Mouse (Mus musculus): ENCODE data around the gene Tmem50b. TPM values are rescaled to one million over a fixed set of nuclear protein-coding genes. Genes with fewer than 3 reads are reported as not detected.
"Not testable (repeated sequence)": the region's sequence is repeated elsewhere in the genome, so short reads cannot be mapped to it uniquely, and the experiment has no call there.

Tmem50b gene
- polyA plus RNA-seq (2015; fragmentation: Nextera tagmentation; extraction: Ambion mirVana): 7.1 and 7.4 TPM in 2 replicates

- under 1% methylated on average over 34 of the region's 34 CpGs for WGBS (ENCODE audit: insufficient replicate concordance)
- Histone ChIP-seq H3K4me2 (ENCODE audit: low read depth, low read length) (peak within 1 kb of the TSS; percentile 97), H3K36me3 (ENCODE audit: control insufficient read depth, insufficient read depth) (no peaks in the 10 kb centered on the region), H3K4me1 (ENCODE audit: control insufficient read depth, low read depth, low read length) (peaks cover 18% of the 10 kb centered on the region), H3K27me3 (ENCODE audit: control insufficient read depth, insufficient read depth, low read depth, low read length) (peaks cover 14% of the 10 kb centered on the region), H3K9ac (ENCODE audit: low read depth, low read length) (peak within 1 kb of the TSS; percentile 74), H3K27ac (ENCODE audit: low read length) (0 out of 2 replicates have a peak within 1 kb of the TSS, but pooled peaks have one; percentile 35), H3K4me3 (ENCODE audit: low read depth, low read length) (peak within 1 kb of the TSS; percentile 74), H3K9me3 (replicated peaks; ENCODE audit: control insufficient read depth, low read length) (no peaks in the 10 kb centered on the region)
- peak; percentile 98 for ATAC-seq (ENCODE audit: low read depth)
Measured at GRCm38 (mm10) chr16:91597672-91598010, at the start of gene Tmem50b. TSS of gene Tmem50b (minus strand) at chr16:91597800.

GRCm38 (mm10) chr16:91646681-91647419, 49.2 kb upstream of the Tmem50b start, which contains the start of gene Gart:
TSS of gene Gart (minus strand) at chr16:91646952.
- Histone ChIP-seq H3K4me2 (ENCODE audit: low read depth, low read length) (peak within 1 kb of the TSS; percentile 99), H3K27me3 (ENCODE audit: control insufficient read depth, insufficient read depth, low read depth, low read length) (no peaks in the 10 kb centered on the region), H3K4me1 (ENCODE audit: control insufficient read depth, low read depth, low read length) (peaks cover 11% of the 10 kb centered on the region), H3K36me3 (ENCODE audit: control insufficient read depth, insufficient read depth) (peaks cover 9% of the 10 kb centered on the region), H3K4me3 (ENCODE audit: low read depth, low read length) (peak within 1 kb of the TSS; percentile 90), H3K27ac (ENCODE audit: low read length) (peak within 1 kb of the TSS; percentile 99), H3K9me3 (replicated peaks; ENCODE audit: control insufficient read depth, low read length) (no peaks in the 10 kb centered on the region), H3K9ac (ENCODE audit: low read depth, low read length) (peak within 1 kb of the TSS; percentile 91)
- under 1% methylated on average over 59 of the region's 59 CpGs for WGBS (ENCODE audit: insufficient replicate concordance)
- ATAC-seq (ENCODE audit: low read depth): peak; percentile 85

DNA sequence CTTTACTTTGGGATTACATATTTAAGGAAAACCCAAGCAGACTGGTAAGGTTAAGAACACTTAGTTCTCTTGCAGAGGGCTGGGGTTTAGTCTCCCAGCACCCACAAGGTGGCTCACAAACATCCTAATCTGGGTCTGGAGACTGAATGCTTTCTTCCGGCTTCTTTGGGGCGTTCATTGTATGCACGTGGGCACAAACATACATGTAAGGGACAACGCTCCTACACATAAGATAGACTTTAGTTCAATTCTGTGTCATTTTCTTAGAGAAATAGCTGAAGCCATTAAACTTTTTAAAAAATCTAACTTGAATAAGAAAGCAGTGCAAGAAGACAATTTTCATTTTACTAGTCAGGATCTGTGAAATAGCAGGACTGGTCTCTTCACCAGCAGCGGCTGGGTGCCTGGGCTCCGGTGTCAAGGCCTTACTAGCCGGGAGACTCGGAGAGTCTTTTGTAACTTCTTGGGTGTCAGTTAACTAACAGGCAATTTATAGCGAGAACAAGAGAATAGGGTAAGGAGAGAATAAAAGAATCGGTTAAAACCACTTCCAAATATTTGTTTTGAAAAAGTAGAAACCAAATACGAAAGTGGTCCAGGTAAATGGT, 48.5 kb upstream of the Tmem50b start:
- peaks cover 13% of the 10 kb centered on the region for H3K36me3 ChIP-seq (ENCODE audit: control insufficient read depth, insufficient read depth)
- H3K4me3 ChIP-seq (ENCODE audit: low read depth, low read length): peak overlapping the region; percentile 90
- H3K9ac ChIP-seq (ENCODE audit: low read depth, low read length): peak overlapping the region; percentile 90
- peak overlapping the region; percentile 99 for H3K4me2 ChIP-seq (ENCODE audit: low read depth, low read length)
- H3K9me3 ChIP-seq (replicated peaks; ENCODE audit: control insufficient read depth, low read length): no peaks in the 10 kb centered on the region
- peak overlapping the region; percentile 57 for H3K27ac ChIP-seq (ENCODE audit: low read length)
- H3K27me3 ChIP-seq (ENCODE audit: control insufficient read depth, insufficient read depth, low read depth, low read length): no peaks in the 10 kb centered on the region
- WGBS (ENCODE audit: insufficient replicate concordance): under 1% methylated on average over 11 of the region's 11 CpGs
- H3K4me1 ChIP-seq (ENCODE audit: control insufficient read depth, low read depth, low read length): peaks cover 11% of the 10 kb centered on the region
- ATAC-seq (ENCODE audit: low read depth): no peak

DNA sequence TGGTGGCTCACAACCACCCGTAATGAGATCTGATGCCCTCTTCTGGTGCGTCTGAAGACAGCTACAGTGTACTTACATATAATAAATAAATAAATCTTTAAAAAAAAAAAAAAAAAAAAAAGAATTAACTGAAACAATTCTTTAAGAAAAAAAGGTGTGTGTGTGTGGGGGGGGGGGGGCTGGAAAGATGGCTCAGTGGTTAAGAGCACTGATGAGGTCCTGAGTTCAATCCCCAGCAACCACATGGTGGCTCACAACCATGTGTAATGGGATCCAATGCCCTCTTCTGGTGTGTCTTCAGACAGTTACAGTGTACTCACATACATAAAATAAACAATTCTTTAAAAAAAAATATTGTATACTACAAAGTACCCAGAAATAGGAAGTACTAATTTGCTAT, 47.8 kb upstream of the Tmem50b start:
- no CpG with 5 or more reads among the region's 2 CpGs for WGBS (ENCODE audit: insufficient replicate concordance)
- not testable (repeated sequence) for H3K4me3 ChIP-seq (ENCODE audit: low read depth, low read length)

DNA sequence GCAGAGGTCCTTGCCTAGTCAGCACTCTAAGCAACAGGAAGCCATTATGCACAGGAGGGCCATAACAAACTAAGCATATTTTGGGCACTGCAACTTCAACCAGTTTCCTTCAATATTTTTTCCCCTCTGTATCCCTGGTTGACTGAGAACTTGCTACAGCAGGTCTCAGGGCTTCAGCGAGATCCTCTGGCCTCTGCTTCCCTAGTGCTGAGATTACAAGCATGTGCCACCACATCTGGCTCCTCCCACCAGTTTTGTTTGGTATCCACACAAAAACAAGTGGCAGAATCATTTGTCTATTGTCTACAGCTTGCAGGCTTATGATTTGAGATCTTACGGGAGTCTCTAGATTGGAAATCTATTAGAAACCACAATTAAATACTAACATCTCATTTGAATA, 47.3 kb upstream of the Tmem50b start:
- WGBS (ENCODE audit: insufficient replicate concordance): 48% methylated on average over 2 of the region's 2 CpGs
- Histone ChIP-seq H3K36me3 (ENCODE audit: control insufficient read depth, insufficient read depth) (peaks cover 18% of the 10 kb centered on the region), H3K4me1 (ENCODE audit: control insufficient read depth, low read depth, low read length) (peaks cover 9% of the 10 kb centered on the region), H3K4me3 (ENCODE audit: low read depth, low read length) (no peak overlapping the region), H3K9ac (ENCODE audit: low read depth, low read length) (no peak overlapping the region), H3K27ac (ENCODE audit: low read length) (no peak overlapping the region), H3K4me2 (ENCODE audit: low read depth, low read length) (no peak overlapping the region; the same call in 1 of the 2 replicates), H3K27me3 (ENCODE audit: control insufficient read depth, insufficient read depth, low read depth, low read length) (no peaks in the 10 kb centered on the region), H3K9me3 (replicated peaks; ENCODE audit: control insufficient read depth, low read length) (no peaks in the 10 kb centered on the region)
- ATAC-seq (ENCODE audit: low read depth): no peak

More for the DNA sequence above, 47.8 kb upstream of the Tmem50b start:
- not testable (repeated sequence) for H3K4me2 ChIP-seq (ENCODE audit: low read depth, low read length); H3K9me3 ChIP-seq (replicated peaks; ENCODE audit: control insufficient read depth, low read length); H3K9ac ChIP-seq (ENCODE audit: low read depth, low read length); ATAC-seq (ENCODE audit: low read depth); H3K27me3 ChIP-seq (ENCODE audit: control insufficient read depth, insufficient read depth, low read depth, low read length); H3K4me1 ChIP-seq (ENCODE audit: control insufficient read depth, low read depth, low read length); H3K27ac ChIP-seq (ENCODE audit: low read length)
- H3K36me3 ChIP-seq (ENCODE audit: control insufficient read depth, insufficient read depth): peaks cover 15% of the 10 kb centered on the region

- Histone ChIP-seq H3K27ac (ENCODE audit: low read length) (no peak overlapping the region), H3K4me2 (ENCODE audit: low read depth, low read length) (no peak overlapping the region), H3K36me3 (ENCODE audit: control insufficient read depth, insufficient read depth) (peaks cover 50% of the 10 kb centered on the region), H3K4me1 (ENCODE audit: control insufficient read depth, low read depth, low read length) (peaks cover 5% of the 10 kb centered on the region), H3K9ac (ENCODE audit: low read depth, low read length) (no peak overlapping the region), H3K9me3 (replicated peaks; ENCODE audit: control insufficient read depth, low read length) (no peaks in the 10 kb centered on the region), H3K4me3 (ENCODE audit: low read depth, low read length) (no peak overlapping the region), H3K27me3 (ENCODE audit: control insufficient read depth, insufficient read depth, low read depth, low read length) (no peaks in the 10 kb centered on the region)
- no peak for ATAC-seq (ENCODE audit: low read depth)
- WGBS (ENCODE audit: insufficient replicate concordance): 83% methylated on average over 8 of the region's 8 CpGs
Measured at GRCm38 (mm10) chr16:91640171-91640570, 42.6 kb upstream of the Tmem50b start.

- Histone ChIP-seq H3K9ac (ENCODE audit: low read depth, low read length) (no peak overlapping the region), H3K4me2 (ENCODE audit: low read depth, low read length) (no peak overlapping the region), H3K27ac (ENCODE audit: low read length) (no peak overlapping the region), H3K27me3 (ENCODE audit: control insufficient read depth, insufficient read depth, low read depth, low read length) (no peaks in the 10 kb centered on the region), H3K4me3 (ENCODE audit: low read depth, low read length) (no peak overlapping the region), H3K4me1 (ENCODE audit: control insufficient read depth, low read depth, low read length) (peaks cover 1% of the 10 kb centered on the region), H3K9me3 (replicated peaks; ENCODE audit: control insufficient read depth, low read length) (no peaks in the 10 kb centered on the region), H3K36me3 (ENCODE audit: control insufficient read depth, insufficient read depth) (peaks cover 50% of the 10 kb centered on the region)
- ATAC-seq (ENCODE audit: low read depth): no peak
- WGBS (ENCODE audit: insufficient replicate concordance): 87% methylated on average over 2 of the region's 2 CpGs
Measured at GRCm38 (mm10) chr16:91639636-91640035, 42.0 kb upstream of the Tmem50b start.

DNA sequence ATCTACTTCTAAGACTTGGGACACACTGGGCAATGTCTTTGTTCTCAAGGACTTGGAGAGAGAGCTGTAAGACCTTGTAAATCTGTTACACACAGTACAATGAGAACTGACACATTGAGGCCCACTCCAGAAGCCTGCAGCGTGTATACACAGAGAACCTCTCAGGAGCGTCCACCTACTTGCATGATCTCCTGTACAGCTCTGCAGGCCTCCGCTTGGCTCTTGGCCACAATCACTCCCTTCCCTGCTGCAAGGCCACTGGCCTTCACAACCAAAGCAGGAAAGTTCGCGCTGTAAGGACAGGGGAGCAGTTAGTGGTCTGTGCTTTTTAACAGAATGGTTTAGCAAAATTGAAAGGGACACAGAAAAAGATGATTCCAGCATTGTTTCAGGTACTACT, 41.6 kb upstream of the Tmem50b start:
- H3K9me3 ChIP-seq (replicated peaks; ENCODE audit: control insufficient read depth, low read length): no peaks in the 10 kb centered on the region
- H3K4me2 ChIP-seq (ENCODE audit: low read depth, low read length): no peak overlapping the region
- ATAC-seq (ENCODE audit: low read depth): no peak
- H3K4me1 ChIP-seq (ENCODE audit: control insufficient read depth, low read depth, low read length): no peaks in the 10 kb centered on the region; the same call in 1 of the 2 replicates
- peaks cover 50% of the 10 kb centered on the region for H3K36me3 ChIP-seq (ENCODE audit: control insufficient read depth, insufficient read depth)
- no peaks in the 10 kb centered on the region for H3K27me3 ChIP-seq (ENCODE audit: control insufficient read depth, insufficient read depth, low read depth, low read length)
- no peak overlapping the region for H3K27ac ChIP-seq (ENCODE audit: low read length)
- no peak overlapping the region for H3K4me3 ChIP-seq (ENCODE audit: low read depth, low read length)
- H3K9ac ChIP-seq (ENCODE audit: low read depth, low read length): no peak overlapping the region
- WGBS (ENCODE audit: insufficient replicate concordance): 89% methylated on average over 5 of the region's 5 CpGs

- Histone ChIP-seq H3K4me1 (ENCODE audit: control insufficient read depth, low read depth, low read length) (no peaks in the 10 kb centered on the region), H3K9me3 (replicated peaks; ENCODE audit: control insufficient read depth, low read length) (no peaks in the 10 kb centered on the region), H3K27ac (ENCODE audit: low read length) (no peak overlapping the region), H3K9ac (ENCODE audit: low read depth, low read length) (no peak overlapping the region), H3K27me3 (ENCODE audit: control insufficient read depth, insufficient read depth, low read depth, low read length) (no peaks in the 10 kb centered on the region), H3K4me3 (ENCODE audit: low read depth, low read length) (no peak overlapping the region), H3K36me3 (ENCODE audit: control insufficient read depth, insufficient read depth) (peaks cover 55% of the 10 kb centered on the region), H3K4me2 (ENCODE audit: low read depth, low read length) (no peak overlapping the region)
- WGBS (ENCODE audit: insufficient replicate concordance): 77% methylated on average over 12 of the region's 12 CpGs
- no peak for ATAC-seq (ENCODE audit: low read depth)
Measured at GRCm38 (mm10) chr16:91633641-91634040, 36.0 kb upstream of the Tmem50b start.
